Mouse (Mus musculus): ENCODE measurements around the gene Exd1.
A peak's percentile ranks its signal among the peaks of the same experiment; 100 is the strongest.
"Not testable (repeated sequence)": the region's sequence is repeated elsewhere in the genome, so short reads cannot be mapped to it uniquely, and the experiment has no call there.

The Exd1 gene

DNA sequence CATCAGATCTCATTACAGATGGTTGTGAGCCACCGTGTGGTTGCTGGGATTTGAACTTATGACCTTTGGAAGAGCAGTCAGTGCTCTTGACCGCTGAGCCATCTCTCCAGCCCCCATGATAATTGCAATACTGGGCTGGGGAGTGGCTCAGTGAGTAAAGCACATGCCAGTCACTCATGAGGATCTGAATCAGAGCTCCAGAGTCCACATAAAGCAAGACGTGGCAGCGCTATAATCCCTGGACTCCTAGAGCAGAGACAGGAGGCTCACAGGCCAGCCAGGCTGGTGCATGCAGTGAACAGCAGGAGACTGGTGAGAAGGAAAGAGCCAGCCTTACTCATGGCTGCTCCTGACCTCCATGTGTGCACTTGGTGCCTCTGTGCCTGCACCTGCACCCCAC, 22.0 kb downstream of the Exd1 start:
- DNase-seq = no peak

DNA sequence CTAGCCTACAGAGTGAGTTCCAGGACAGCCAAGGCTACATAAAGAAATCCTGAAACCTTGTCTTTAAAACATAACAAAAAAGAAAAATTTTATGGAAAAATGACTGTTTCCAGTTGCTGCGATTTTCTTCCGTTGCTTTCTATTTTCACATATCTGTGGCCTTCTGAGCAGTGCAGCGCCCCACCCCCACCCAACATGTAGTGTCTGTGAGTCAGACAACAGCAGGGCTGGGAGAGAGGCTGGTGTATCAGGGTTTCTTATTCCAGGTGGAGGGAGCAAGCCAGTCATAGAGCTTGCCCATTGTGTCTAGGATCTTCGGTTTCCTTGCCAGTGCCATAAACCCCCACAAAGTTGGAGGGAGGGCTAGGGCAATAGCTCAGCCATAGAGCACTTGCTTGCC, 23.6 kb downstream of the Exd1 start:
- no peak for DNase-seq

DNA sequence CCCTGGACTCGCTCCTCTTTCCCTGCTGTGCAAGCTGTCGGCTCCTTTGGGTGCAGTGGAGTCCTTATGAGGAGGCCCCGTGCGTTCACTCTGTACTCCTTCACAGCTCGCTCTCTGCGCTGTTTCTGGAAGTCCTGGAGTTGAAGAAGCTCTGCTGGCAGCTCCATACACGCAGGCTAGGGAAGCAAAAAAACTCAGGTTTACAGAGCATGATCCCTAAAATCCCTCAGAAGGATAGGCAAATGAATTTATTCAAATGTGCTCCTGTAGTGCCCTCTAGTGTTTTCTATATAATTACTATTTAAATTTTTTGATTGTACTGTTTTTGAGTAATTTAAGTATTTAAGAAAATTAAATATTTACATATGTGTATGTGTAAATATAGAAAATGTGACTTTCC, 26.9 kb downstream of the Exd1 start:
- peak; percentile 15 for DNase-seq

- no peak for DNase-seq
Measured at GRCm38 (mm10) chr2:119516811-119517210, 30.6 kb downstream of the Exd1 start.

GRCm38 (mm10) chr2:119514026-119514522, 33.4 kb downstream of the Exd1 start:
- no peak for DNase-seq

- peak; percentile 28 for DNase-seq
Measured at GRCm38 (mm10) chr2:119512292-119512691, 35.1 kb downstream of the Exd1 start.

- peak; percentile 14 for DNase-seq
Measured at GRCm38 (mm10) chr2:119510856-119511255, 36.6 kb downstream of the Exd1 start.

- not testable (repeated sequence) for DNase-seq
Measured at GRCm38 (mm10) chr2:119508518-119508917, 38.9 kb downstream of the Exd1 start.

DNA sequence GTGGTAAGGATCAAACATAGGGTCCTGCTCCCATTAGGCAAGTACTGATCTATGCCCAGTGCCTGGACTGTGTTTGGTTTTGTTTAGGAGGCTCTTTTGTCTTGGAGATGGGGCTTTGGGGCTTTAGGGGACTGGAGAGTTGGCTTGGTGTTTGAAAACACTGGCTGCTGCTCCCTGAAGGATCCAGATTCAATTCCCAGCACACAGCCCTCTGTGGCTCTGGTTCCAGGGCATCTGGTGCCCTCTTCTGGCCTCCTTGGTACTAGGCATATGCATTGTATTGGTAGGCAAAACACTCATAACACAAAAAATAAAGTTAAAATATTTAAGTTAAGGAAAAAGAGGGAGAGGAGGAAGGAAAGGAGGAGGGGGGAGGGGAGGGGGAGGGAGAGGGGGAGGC, 40.3 kb downstream of the Exd1 start:
- peak; percentile 28 for DNase-seq

- no peak for DNase-seq
Measured at GRCm38 (mm10) chr2:119500965-119501652, 46.3 kb downstream of the Exd1 start.

DNA sequence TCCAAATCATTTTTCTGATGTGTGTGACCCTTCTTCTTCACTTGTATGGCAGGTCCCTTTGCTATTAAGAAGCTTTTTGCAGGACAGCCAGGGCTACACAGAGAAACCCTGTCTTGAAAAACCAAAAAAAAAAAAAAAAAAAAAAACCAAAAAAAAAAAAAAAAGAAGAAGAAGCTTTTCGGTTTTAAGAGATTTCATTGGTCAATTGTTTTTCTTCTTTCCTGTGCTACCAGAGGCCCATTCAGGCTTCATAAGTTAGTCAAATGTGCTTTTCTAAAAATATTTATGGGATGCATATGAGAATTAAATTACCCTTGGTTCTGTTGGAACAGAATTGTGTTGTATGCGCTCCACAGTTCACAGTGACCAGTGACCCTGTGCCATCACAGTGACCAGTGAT, 48.6 kb downstream of the Exd1 start:
- no peak for DNase-seq

DNA sequence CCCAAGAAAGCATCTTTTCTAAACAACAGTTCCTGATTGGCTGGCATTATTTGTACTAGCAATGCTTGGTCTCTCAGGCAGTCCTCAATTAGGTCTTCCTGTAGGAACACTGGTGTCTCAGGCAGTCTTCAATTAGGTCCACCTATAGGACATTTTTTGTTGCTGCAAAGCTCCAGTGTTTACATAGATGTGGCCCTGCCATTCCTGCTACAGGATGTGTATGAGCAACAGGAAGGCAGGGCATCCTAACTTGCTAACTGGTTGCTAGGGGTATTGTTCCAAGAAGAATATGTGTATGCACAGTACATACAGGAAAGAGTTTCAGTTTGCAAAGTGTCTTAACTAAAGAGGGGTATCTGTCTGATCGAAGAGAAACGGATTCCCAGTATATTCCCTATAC, 51.3 kb downstream of the Exd1 start:
- no peak for DNase-seq

- no peak for DNase-seq
Measured at GRCm38 (mm10) chr2:119491953-119492352, 55.5 kb downstream of the Exd1 start.

DNA sequence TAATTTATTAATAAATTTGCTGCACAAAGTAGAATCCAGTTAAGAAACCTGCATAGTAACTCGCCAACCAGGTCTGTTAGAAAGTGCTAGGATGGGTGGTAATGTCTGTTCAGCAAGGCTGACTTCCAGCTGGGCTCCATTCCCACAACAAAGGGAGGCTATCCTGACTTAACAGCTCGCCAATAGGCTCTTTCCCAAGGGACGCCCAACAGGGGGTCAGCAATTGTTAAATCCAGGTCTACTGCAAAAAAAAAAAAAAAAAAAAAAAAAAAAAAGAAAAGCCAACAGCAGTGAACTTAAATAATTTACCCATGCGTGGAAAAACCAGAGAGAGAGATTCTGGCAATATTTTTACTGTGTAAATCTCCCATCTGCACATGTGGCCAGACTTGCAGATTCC, 60.9 kb downstream of the Exd1 start:
- no peak for DNase-seq

- DNase-seq = peak; percentile 86
Measured at GRCm38 (mm10) chr2:119482307-119482706, 65.1 kb downstream of the Exd1 start.

- no peak for DNase-seq
Measured at GRCm38 (mm10) chr2:119478397-119478749, 69.1 kb downstream of the Exd1 start.

GRCm38 (mm10) chr2:119477571-119478396, 69.6 kb downstream of the Exd1 start, which contains the start of gene Ino80:
Gene Ino80, minus strand, starts transcription at chr2:119477687.
- peak; percentile 99 for DNase-seq

DNA sequence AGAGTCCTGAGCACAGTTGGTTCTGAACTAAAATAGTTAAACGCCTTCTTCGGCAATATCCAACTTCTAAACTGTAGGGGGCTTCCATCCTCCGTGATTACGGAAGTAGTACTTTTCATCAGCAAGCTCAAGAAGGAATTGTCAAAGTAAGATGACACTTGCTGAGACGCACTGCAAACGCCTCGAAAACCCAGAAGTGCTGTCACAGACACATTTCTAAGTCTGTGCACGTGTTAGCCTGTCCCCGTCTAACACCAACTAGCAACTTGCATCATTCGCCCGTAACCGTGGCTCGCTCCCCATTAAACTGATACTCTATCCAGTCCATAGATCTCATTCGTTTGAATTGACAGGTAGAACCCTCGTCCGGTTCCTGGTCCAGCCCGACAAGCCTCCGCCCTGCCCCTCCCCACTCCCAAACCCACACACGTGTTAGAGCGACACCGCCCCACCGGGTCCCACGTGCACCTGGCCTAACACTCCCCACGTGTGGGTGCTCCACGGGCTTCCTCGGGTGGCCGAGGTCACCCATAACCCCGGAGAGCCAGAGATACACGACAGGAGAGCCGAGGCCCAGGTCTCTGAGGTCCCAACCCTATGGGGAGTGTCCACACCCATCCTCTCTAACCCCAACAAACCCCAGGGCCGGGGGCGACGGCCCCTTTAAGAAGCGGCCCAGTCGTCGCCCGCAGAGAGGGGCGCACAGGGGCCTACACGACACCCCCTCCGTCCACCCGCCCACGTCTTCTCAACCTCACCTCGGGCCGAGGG, 70.6 kb downstream of the Exd1 start:
- DNase-seq = peak; percentile 77

DNA sequence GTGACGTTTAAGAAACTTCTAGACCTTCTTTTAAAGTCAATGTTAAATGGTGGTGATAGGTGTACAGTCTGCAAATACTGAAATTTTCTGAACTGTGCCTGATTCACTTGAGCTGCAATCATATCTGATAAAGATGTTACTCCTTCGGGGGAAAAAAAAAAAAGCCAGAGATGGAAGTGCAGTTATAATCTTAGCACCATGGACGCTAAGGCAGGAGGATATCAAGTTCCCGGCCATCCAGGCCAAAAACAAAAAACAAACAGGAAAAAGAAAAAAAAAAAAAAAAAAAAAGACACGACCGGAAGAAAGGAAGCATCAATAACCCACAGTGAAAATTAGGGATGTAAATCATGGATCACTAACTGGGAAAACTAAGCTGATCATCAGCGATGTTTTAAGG, 71.3 kb downstream of the Exd1 start:
- DNase-seq = no peak
